Mouse (Mus musculus) cortical plate, adult 2 months (tissue): ENCODE measurements at regions not wholly inside any gene's neighbourhood (a gene's known extent, or its start where the extent isn't known, plus 50 kb on each side); places are given as distances from the start of the nearest gene placed in this dataset.

Experiments used
- CTCF ChIP-seq: fragments of 200-500 bp; IDR thresholded peaks from 2 replicates; pipeline ENCODE4 v1.5.1; 2011; ENCODE audit warnings: mild to moderate bottlenecking, control low read depth, low read length; ENCODE audit not compliant: insufficient read depth; ENCODE audit errors: extremely low read depth
- POLR2A ChIP-seq: fragments of 200-500 bp; IDR thresholded peaks from 2 replicates; pipeline ENCODE4 v1.6.1; 2011; ENCODE audit warnings: mild to moderate bottlenecking, low read length, control low read depth; ENCODE audit not compliant: insufficient read depth; ENCODE audit errors: extremely low read depth

- TF ChIP-seq POLR2A = no peak
- TF ChIP-seq CTCF = no peak
Measured at GRCm38 (mm10) chr15:7491091-7491490, 92.9 kb upstream of the Egflam start.
